Mouse (Mus musculus): ENCODE data around the gene 1700001K19Rik.
"Not testable (repeated sequence)": the region's sequence is repeated elsewhere in the genome, so short reads cannot be mapped to it uniquely, and the experiment has no call there.

1700001K19Rik gene

GRCm38 (mm10) chr12:110682561-110683299 lies at the start of gene 1700001K19Rik:
TSS of gene 1700001K19Rik (minus strand) at chr12:110682619.
- no peak for DNase-seq

- no peak for DNase-seq
Observed at GRCm38 (mm10) chr12:110726428-110726827, 44.0 kb upstream of the 1700001K19Rik start.

- DNase-seq: no peak
Observed at GRCm38 (mm10) chr12:110725489-110725888, 43.1 kb upstream of the 1700001K19Rik start.

GRCm38 (mm10) chr12:110725051-110725450 lies 42.6 kb upstream of the 1700001K19Rik start:
- DNase-seq: no peak

- DNase-seq: no peak
Observed at GRCm38 (mm10) chr12:110716004-110716403, 33.6 kb upstream of the 1700001K19Rik start.

- no peak for DNase-seq
Observed at GRCm38 (mm10) chr12:110714215-110714614, 31.8 kb upstream of the 1700001K19Rik start.

GRCm38 (mm10) chr12:110713784-110714183 lies 31.4 kb upstream of the 1700001K19Rik start:
- no peak for DNase-seq

- DNase-seq: no peak
Observed at GRCm38 (mm10) chr12:110711270-110711669, 28.9 kb upstream of the 1700001K19Rik start.

- DNase-seq: no peak
Observed at GRCm38 (mm10) chr12:110707451-110707850, 25.0 kb upstream of the 1700001K19Rik start.

- peak; percentile 71 for DNase-seq
Observed at GRCm38 (mm10) chr12:110706337-110707231, 24.2 kb upstream of the 1700001K19Rik start.

- not testable (repeated sequence) for DNase-seq
Observed at GRCm38 (mm10) chr12:110705419-110705818, 23.0 kb upstream of the 1700001K19Rik start.

- no peak for DNase-seq
Observed at GRCm38 (mm10) chr12:110703682-110704081, 21.3 kb upstream of the 1700001K19Rik start.

GRCm38 (mm10) chr12:110703008-110703471 lies 20.6 kb upstream of the 1700001K19Rik start:
- DNase-seq: peak; percentile 89

- DNase-seq: no peak
Observed at GRCm38 (mm10) chr12:110702556-110702955, 20.1 kb upstream of the 1700001K19Rik start, which contains the start of gene Hsp90aa1. TSS of gene Hsp90aa1 (minus strand) at chr12:110702728.

- not testable (repeated sequence) for DNase-seq
Observed at GRCm38 (mm10) chr12:110701363-110701762, 18.9 kb upstream of the 1700001K19Rik start.

GRCm38 (mm10) chr12:110700730-110701129 lies 18.3 kb upstream of the 1700001K19Rik start:
- no peak for DNase-seq

- DNase-seq: no peak
Observed at GRCm38 (mm10) chr12:110699171-110699547, 16.7 kb upstream of the 1700001K19Rik start.

GRCm38 (mm10) chr12:110698523-110699170 lies 16.2 kb upstream of the 1700001K19Rik start:
- no peak for DNase-seq

GRCm38 (mm10) chr12:110698080-110698479 lies 15.7 kb upstream of the 1700001K19Rik start:
- DNase-seq: no peak

- DNase-seq: no peak
Observed at GRCm38 (mm10) chr12:110697457-110697856, 15.0 kb upstream of the 1700001K19Rik start.

- no peak for DNase-seq
Observed at GRCm38 (mm10) chr12:110696975-110697400, 14.6 kb upstream of the 1700001K19Rik start.

GRCm38 (mm10) chr12:110696173-110696974 lies 14.0 kb upstream of the 1700001K19Rik start:
- DNase-seq: peak; percentile 99
